Mouse (Mus musculus) forebrain, embryonic 15.5 days (tissue): ENCODE results near the gene Sh3tc1. TPM values are rescaled to one million over a fixed set of nuclear protein-coding genes. Genes with fewer than 3 reads are reported as not detected.

ENCODE experiments used
- ATAC-seq: fragments of 200-750 bp; cut with Nextera tagmentation; replicated peaks from 2 replicates; pipeline ENCODE4 v1.8.0; 2017; ENCODE audit warnings: mild to moderate bottlenecking, moderate TSS enrichment, moderate library complexity
- H3K27ac ChIP-seq: fragments of 300-500 bp; sonication (generic); replicated peaks from 2 replicates; pipeline ENCODE4 v1.5.1; 2015; ENCODE audit warnings: mild to moderate bottlenecking, inconsistent platforms
- H3K27me3 ChIP-seq: fragments of 300-500 bp; sonication (generic); 2 replicates; pipeline ENCODE4 v1.6.1; 2015; ENCODE audit warnings: inconsistent platforms
- H3K36me3 ChIP-seq: fragments of 300-500 bp; sonication (generic); 2 replicates; pipeline ENCODE4 v1.6.1; 2015; ENCODE audit warnings: mild to moderate bottlenecking, inconsistent platforms
- H3K4me1 ChIP-seq: fragments of 300-500 bp; sonication (generic); 2 replicates; pipeline ENCODE4 v1.6.1; 2015; ENCODE audit warnings: inconsistent platforms
- H3K4me2 ChIP-seq: fragments of 300-500 bp; sonication (generic); replicated peaks from 2 replicates; pipeline ENCODE4 v1.6.1; 2015; ENCODE audit warnings: mild to moderate bottlenecking, inconsistent platforms
- H3K4me3 ChIP-seq: fragments of 300-500 bp; sonication (generic); 2 replicates; pipeline ENCODE4 v1.5.1; 2015; ENCODE audit warnings: mild to moderate bottlenecking, inconsistent platforms
- H3K9ac ChIP-seq: fragments of 300-500 bp; sonication (generic); replicated peaks from 2 replicates; pipeline ENCODE4 v1.6.1; 2015; ENCODE audit warnings: mild to moderate bottlenecking, inconsistent platforms
- H3K9me3 ChIP-seq: fragments of 300-500 bp; sonication (generic); 2 replicates; pipeline ENCODE4 v1.6.1; 2016; ENCODE audit warnings: inconsistent platforms
- WGBS: fragments of 180-500 bp; shearing (Covaris S2); methylation state at CpG from one replicate; pipeline ENCODE4 v1.1.7; 2015; ENCODE audit warnings: mixed read lengths; 5-methylcytosine and 5-hydroxymethylcytosine counted together
- polyA plus RNA-seq: library from polyadenylated mRNA; unstranded; fragments of >200 nt; fragmentation: Nextera tagmentation; extraction: Ambion mirVana; gene quantifications from 2 replicates; pipeline ENCODE4 v1.2.1, GENCODE M21; 2015

Gene Sh3tc1
- polyA plus RNA-seq, 1 experiment from 2014 or later = 1.9 TPM

DNA sequence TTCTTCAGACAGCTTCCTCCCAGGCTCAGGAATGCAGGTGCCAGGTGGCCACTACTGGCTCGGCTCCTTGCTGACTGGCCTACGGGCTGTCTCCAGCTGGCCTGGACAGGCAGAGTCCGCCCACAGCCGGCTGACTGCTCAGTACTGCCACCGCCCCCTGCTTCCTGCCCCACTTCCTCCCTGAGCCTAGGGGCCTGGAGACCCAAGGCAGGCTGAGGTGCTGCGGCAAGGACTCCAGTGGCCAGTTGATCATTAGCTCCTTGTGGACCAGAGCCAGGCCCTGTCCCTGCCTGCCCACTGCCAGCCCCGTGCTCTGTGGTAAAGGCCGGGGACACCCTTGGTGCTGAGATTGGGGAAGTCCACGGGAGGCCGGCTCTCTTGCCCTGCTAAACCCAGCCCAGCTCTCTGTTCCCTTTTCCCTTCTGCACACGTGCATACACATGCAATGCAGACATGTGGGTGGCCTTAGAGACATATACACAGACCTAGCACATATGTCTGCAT is 10.8 kb downstream of the Sh3tc1 start:
- no peak for ATAC-seq
- Histone ChIP-seq H3K9ac (no peak overlapping the region), H3K36me3 (no peaks in the 10 kb centered on the region), H3K27me3 (no peaks in the 10 kb centered on the region), H3K27ac (peak overlapping the region; percentile 31; the same call in 1 of the 2 replicates), H3K9me3 (no peaks in the 10 kb centered on the region), H3K4me2 (no peak overlapping the region), H3K4me3 (no peak overlapping the region), H3K4me1 (no peaks in the 10 kb centered on the region)
- 68% methylated on average over 11 of the region's 11 CpGs for WGBS

- H3K4me2 ChIP-seq = no peak overlapping the region
- H3K4me3 ChIP-seq = no peak overlapping the region
- WGBS = 89% methylated on average over 12 of the region's 12 CpGs
- no peaks in the 10 kb centered on the region for H3K36me3 ChIP-seq
- no peak overlapping the region for H3K27ac ChIP-seq
- H3K9ac ChIP-seq = no peak overlapping the region
- no peaks in the 10 kb centered on the region for H3K4me1 ChIP-seq
- no peaks in the 10 kb centered on the region for H3K27me3 ChIP-seq
- no peak for ATAC-seq
- H3K9me3 ChIP-seq = no peaks in the 10 kb centered on the region
Observed at GRCm38 (mm10) chr5:35728344-35728956, 11.3 kb downstream of the Sh3tc1 start.

DNA sequence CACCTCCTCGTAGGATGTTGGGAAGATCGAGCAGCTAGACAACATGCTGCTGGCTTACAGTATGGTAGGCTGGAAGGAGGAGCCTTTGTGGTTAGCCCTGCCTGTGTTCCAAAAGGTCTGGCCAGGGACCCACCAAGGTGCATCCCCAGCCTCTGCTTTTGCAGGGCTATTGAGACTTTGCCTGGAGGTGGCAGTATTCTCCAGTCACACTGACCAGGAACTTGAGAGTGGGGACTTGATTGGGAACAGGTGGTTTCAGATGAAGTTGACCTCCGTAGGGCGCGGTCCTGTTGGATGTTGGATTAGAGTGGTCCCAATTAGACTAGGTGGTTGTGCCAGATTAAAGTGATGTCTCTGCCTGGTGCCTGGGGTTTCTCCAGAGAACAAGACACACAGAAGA is 12.3 kb downstream of the Sh3tc1 start:
- Histone ChIP-seq H3K36me3 (no peaks in the 10 kb centered on the region), H3K9ac (no peak overlapping the region), H3K4me3 (no peak overlapping the region), H3K9me3 (no peaks in the 10 kb centered on the region), H3K4me1 (no peaks in the 10 kb centered on the region), H3K27me3 (no peaks in the 10 kb centered on the region), H3K4me2 (no peak overlapping the region), H3K27ac (no peak overlapping the region)
- 92% methylated on average over 5 of the region's 5 CpGs for WGBS
- no peak for ATAC-seq

GRCm38 (mm10) chr5:35725840-35726239 is 13.9 kb downstream of the Sh3tc1 start:
- no peaks in the 10 kb centered on the region for H3K9me3 ChIP-seq
- ATAC-seq = no peak
- WGBS = 76% methylated on average over 3 of the region's 3 CpGs
- H3K4me2 ChIP-seq = no peak overlapping the region
- H3K27ac ChIP-seq = no peak overlapping the region
- no peaks in the 10 kb centered on the region for H3K4me1 ChIP-seq
- no peak overlapping the region for H3K9ac ChIP-seq
- H3K4me3 ChIP-seq = no peak overlapping the region
- no peaks in the 10 kb centered on the region for H3K27me3 ChIP-seq
- H3K36me3 ChIP-seq = no peaks in the 10 kb centered on the region

GRCm38 (mm10) chr5:35723900-35724299 is 15.9 kb downstream of the Sh3tc1 start:
- WGBS = 82% methylated on average over 5 of the region's 5 CpGs
- H3K27ac ChIP-seq = no peak overlapping the region
- H3K27me3 ChIP-seq = no peaks in the 10 kb centered on the region
- no peak overlapping the region for H3K9ac ChIP-seq
- H3K9me3 ChIP-seq = no peaks in the 10 kb centered on the region
- no peaks in the 10 kb centered on the region for H3K4me1 ChIP-seq
- ATAC-seq = no peak
- no peak overlapping the region for H3K4me3 ChIP-seq
- H3K4me2 ChIP-seq = no peak overlapping the region
- no peaks in the 10 kb centered on the region for H3K36me3 ChIP-seq

GRCm38 (mm10) chr5:35722654-35723053 is 17.1 kb downstream of the Sh3tc1 start:
- H3K4me3 ChIP-seq = no peak overlapping the region
- H3K27ac ChIP-seq = no peak overlapping the region
- no peak overlapping the region for H3K9ac ChIP-seq
- H3K27me3 ChIP-seq = no peaks in the 10 kb centered on the region
- no peaks in the 10 kb centered on the region for H3K9me3 ChIP-seq
- 69% methylated on average over 2 of the region's 2 CpGs for WGBS
- no peak for ATAC-seq
- H3K36me3 ChIP-seq = no peaks in the 10 kb centered on the region
- no peaks in the 10 kb centered on the region for H3K4me1 ChIP-seq
- no peak overlapping the region for H3K4me2 ChIP-seq

GRCm38 (mm10) chr5:35721933-35722332 is 17.9 kb downstream of the Sh3tc1 start:
- H3K9ac ChIP-seq = no peak overlapping the region

GRCm38 (mm10) chr5:35719880-35720279 is 19.9 kb downstream of the Sh3tc1 start:
- H3K4me1 ChIP-seq = no peaks in the 10 kb centered on the region
- no peak overlapping the region for H3K9ac ChIP-seq
- no peaks in the 10 kb centered on the region for H3K36me3 ChIP-seq
- no peak overlapping the region for H3K27ac ChIP-seq
- WGBS = 88% methylated on average over 1 of the region's 1 CpGs
- H3K9me3 ChIP-seq = no peaks in the 10 kb centered on the region
- H3K4me3 ChIP-seq = no peak overlapping the region
- no peak overlapping the region for H3K4me2 ChIP-seq
- no peaks in the 10 kb centered on the region for H3K27me3 ChIP-seq
- no peak for ATAC-seq

More at GRCm38 (mm10) chr5:35721933-35722332, 17.9 kb downstream of the Sh3tc1 start:
- no peaks in the 10 kb centered on the region for H3K27me3 ChIP-seq
- no peaks in the 10 kb centered on the region for H3K36me3 ChIP-seq
- no peak overlapping the region for H3K4me3 ChIP-seq
- no peak for ATAC-seq
- H3K4me1 ChIP-seq = no peaks in the 10 kb centered on the region
- H3K4me2 ChIP-seq = no peak overlapping the region
- H3K9me3 ChIP-seq = no peaks in the 10 kb centered on the region
- H3K27ac ChIP-seq = no peak overlapping the region
- WGBS = 95% methylated on average over 2 of the region's 2 CpGs

GRCm38 (mm10) chr5:35719343-35719742 is 20.4 kb downstream of the Sh3tc1 start:
- H3K27me3 ChIP-seq = no peaks in the 10 kb centered on the region
- H3K4me1 ChIP-seq = no peaks in the 10 kb centered on the region
- no peak overlapping the region for H3K4me2 ChIP-seq
- no peak overlapping the region for H3K27ac ChIP-seq
- H3K9me3 ChIP-seq = no peaks in the 10 kb centered on the region
- no peak overlapping the region for H3K4me3 ChIP-seq
- H3K9ac ChIP-seq = no peak overlapping the region
- ATAC-seq = no peak
- no peaks in the 10 kb centered on the region for H3K36me3 ChIP-seq

DNA sequence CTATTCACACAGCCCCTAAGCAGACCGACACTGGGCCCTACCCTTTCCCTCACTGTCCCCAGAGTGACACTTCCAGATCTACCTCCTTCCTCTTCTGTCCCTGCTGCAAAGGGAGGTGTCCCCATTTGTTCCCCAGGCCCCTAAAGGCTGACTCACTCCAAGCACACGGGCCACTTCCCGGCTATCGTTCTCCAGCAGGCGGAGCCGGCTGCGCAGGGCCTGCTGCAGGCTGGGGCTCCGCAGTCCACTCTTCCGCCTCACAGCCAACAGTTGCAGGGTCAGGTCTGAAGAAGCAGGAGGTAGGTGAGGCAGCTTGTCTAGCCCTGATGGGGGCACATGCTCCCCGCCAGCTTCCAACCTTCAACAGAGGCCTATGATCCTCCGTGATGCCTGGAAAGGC is 21.0 kb downstream of the Sh3tc1 start:
- Histone ChIP-seq H3K9me3 (no peaks in the 10 kb centered on the region), H3K27ac (no peak overlapping the region), H3K36me3 (no peaks in the 10 kb centered on the region), H3K4me3 (no peak overlapping the region), H3K4me1 (no peaks in the 10 kb centered on the region), H3K27me3 (no peaks in the 10 kb centered on the region), H3K4me2 (no peak overlapping the region), H3K9ac (no peak overlapping the region)
- 84% methylated on average over 11 of the region's 11 CpGs for WGBS
- ATAC-seq = no peak

DNA sequence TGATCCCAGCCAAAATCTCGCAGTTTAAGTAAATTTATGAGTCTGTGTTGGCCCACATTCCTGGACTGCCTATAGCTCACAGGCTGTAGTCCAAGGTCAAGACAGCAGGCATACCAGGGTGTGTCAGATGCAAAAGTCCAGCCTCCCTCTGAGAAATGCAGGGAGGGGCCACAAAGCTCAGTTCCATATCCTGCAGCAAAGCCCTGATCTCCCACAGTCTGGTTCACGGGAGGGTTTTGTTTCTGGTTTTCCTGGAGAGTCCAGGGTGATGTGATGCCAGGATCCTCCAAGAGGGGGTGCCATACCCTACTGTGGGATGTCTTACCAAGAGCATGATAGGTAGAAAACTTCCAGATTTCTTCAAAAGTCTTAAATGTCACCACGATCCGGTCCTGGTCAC is 21.8 kb downstream of the Sh3tc1 start:
- WGBS = 63% methylated on average over 4 of the region's 4 CpGs
- no peak overlapping the region for H3K4me3 ChIP-seq
- no peaks in the 10 kb centered on the region for H3K9me3 ChIP-seq
- ATAC-seq = no peak
- no peaks in the 10 kb centered on the region for H3K27me3 ChIP-seq
- H3K27ac ChIP-seq = no peak overlapping the region
- H3K9ac ChIP-seq = no peak overlapping the region
- H3K4me2 ChIP-seq = no peak overlapping the region
- no peaks in the 10 kb centered on the region for H3K36me3 ChIP-seq
- no peaks in the 10 kb centered on the region for H3K4me1 ChIP-seq

DNA sequence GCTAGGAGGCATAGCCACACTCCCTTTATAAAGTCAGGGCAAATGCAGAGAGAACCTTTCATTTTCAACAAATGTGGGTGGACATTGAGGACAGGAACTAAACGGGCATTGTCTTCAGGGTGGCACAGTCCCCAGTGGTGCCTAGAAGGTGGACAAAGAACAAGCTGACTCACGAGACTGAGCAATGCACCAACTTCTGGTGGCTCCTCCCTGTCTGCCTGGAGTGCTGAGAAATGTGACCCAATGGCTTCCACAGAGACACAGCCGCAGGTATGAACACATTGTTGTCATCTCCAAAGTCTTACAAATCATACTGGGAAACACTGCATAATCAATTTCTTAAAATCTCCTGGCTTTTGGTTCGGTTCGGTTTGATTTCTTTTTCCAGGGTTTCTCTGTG is 22.3 kb downstream of the Sh3tc1 start:
- Histone ChIP-seq H3K36me3 (no peaks in the 10 kb centered on the region), H3K9me3 (no peaks in the 10 kb centered on the region), H3K4me3 (no peak overlapping the region), H3K4me2 (no peak overlapping the region), H3K27me3 (no peaks in the 10 kb centered on the region), H3K27ac (no peak overlapping the region), H3K4me1 (no peaks in the 10 kb centered on the region), H3K9ac (no peak overlapping the region)
- no peak for ATAC-seq
- WGBS = 82% methylated on average over 5 of the region's 5 CpGs

GRCm38 (mm10) chr5:35713649-35714354 is 26.0 kb downstream of the Sh3tc1 start:
- 51% methylated on average over 13 of the region's 13 CpGs for WGBS
- H3K27me3 ChIP-seq = no peaks in the 10 kb centered on the region
- H3K36me3 ChIP-seq = no peaks in the 10 kb centered on the region
- no peak overlapping the region for H3K27ac ChIP-seq
- ATAC-seq = peak; percentile 89
- no peaks in the 10 kb centered on the region for H3K4me1 ChIP-seq
- H3K4me2 ChIP-seq = no peak overlapping the region
- no peak overlapping the region for H3K9ac ChIP-seq
- H3K4me3 ChIP-seq = no peak overlapping the region
- H3K9me3 ChIP-seq = no peaks in the 10 kb centered on the region
